Mouse (Mus musculus) urinary bladder, adult 18-20 months (tissue): ENCODE results near the gene Cadm1.
A peak's percentile ranks its signal among the peaks of the same experiment; 100 is the strongest.

ENCODE experiments used
- DNase-seq, 2 experiments: peaks; one replicate each; pipeline ENCODE4 v3.0.0; 2022; ENCODE audit warnings: low spot score in 2 of 2, mixed read lengths in 2 of 2

Gene Cadm1

GRCm38 (mm10) chr9:47798478-47798877 is 268.5 kb downstream of the Cadm1 start:
- DNase-seq: no peak

GRCm38 (mm10) chr9:47801242-47801641 is 271.3 kb downstream of the Cadm1 start:
- DNase-seq: no peak

GRCm38 (mm10) chr9:47802527-47802926 is 272.6 kb downstream of the Cadm1 start:
- DNase-seq: no peak

GRCm38 (mm10) chr9:47803531-47804105 is 273.6 kb downstream of the Cadm1 start:
- no peak for DNase-seq

- DNase-seq: no peak
These were observed 275.7 kb downstream of the Cadm1 start for GRCm38 (mm10) chr9:47805658-47806057.

GRCm38 (mm10) chr9:47825668-47826067 is 295.7 kb downstream of the Cadm1 start:
- no peak for DNase-seq

GRCm38 (mm10) chr9:47828762-47829161 is 298.8 kb downstream of the Cadm1 start:
- no peak for DNase-seq

- no peak for DNase-seq
These were observed 299.2 kb downstream of the Cadm1 start for GRCm38 (mm10) chr9:47829204-47829603.

GRCm38 (mm10) chr9:47829846-47830245 is 299.9 kb downstream of the Cadm1 start:
- no peak for DNase-seq

GRCm38 (mm10) chr9:47831412-47831811 is 301.4 kb downstream of the Cadm1 start:
- no peak for DNase-seq

GRCm38 (mm10) chr9:47838170-47838569 is 308.2 kb downstream of the Cadm1 start:
- peak in 1 of 2 experiments; percentile 19 for DNase-seq

- no peak for DNase-seq
These were observed 309.1 kb downstream of the Cadm1 start for GRCm38 (mm10) chr9:47838890-47839691.

- DNase-seq: no peak
These were observed 309.7 kb downstream of the Cadm1 start for GRCm38 (mm10) chr9:47839692-47840025.

GRCm38 (mm10) chr9:47843328-47843727 is 313.4 kb downstream of the Cadm1 start:
- no peak for DNase-seq

- no peak for DNase-seq
These were observed 316.3 kb downstream of the Cadm1 start for GRCm38 (mm10) chr9:47846275-47846674.

- no peak for DNase-seq
These were observed 317.0 kb downstream of the Cadm1 start for GRCm38 (mm10) chr9:47846926-47847325.

- no peak for DNase-seq
These were observed 317.8 kb downstream of the Cadm1 start for GRCm38 (mm10) chr9:47847797-47848196.

- no peak for DNase-seq
These were observed 318.8 kb downstream of the Cadm1 start for GRCm38 (mm10) chr9:47848745-47849144.

GRCm38 (mm10) chr9:47856311-47856710 is 326.3 kb downstream of the Cadm1 start:
- no peak for DNase-seq

GRCm38 (mm10) chr9:47857235-47857634 is 327.3 kb downstream of the Cadm1 start:
- no peak for DNase-seq

GRCm38 (mm10) chr9:47858134-47858533 is 328.2 kb downstream of the Cadm1 start:
- no peak for DNase-seq

GRCm38 (mm10) chr9:47858778-47859395 is 328.9 kb downstream of the Cadm1 start:
- DNase-seq: no peak

GRCm38 (mm10) chr9:47860994-47861393 is 331.0 kb downstream of the Cadm1 start:
- DNase-seq: no peak
